Mouse (Mus musculus) B cell, adult 62 days (primary cell): ENCODE data around the gene 1700001K19Rik. TPM values are rescaled to one million over a fixed set of nuclear protein-coding genes. Genes with fewer than 3 reads are reported as not detected.

ENCODE experiments used
- total RNA-seq: library from RNA; stranded (reverse); gene quantifications from 4 replicates; pipeline ENCODE4 v1.2.4, GENCODE M21; 2023

1700001K19Rik gene
- total RNA-seq, result 0.60 to 0.63 TPM in 2 of 4 replicates, not detected in the others

GRCm38 (mm10) chr12:110682561-110683299 is at the start of gene 1700001K19Rik:
TSS of gene 1700001K19Rik (minus strand) at chr12:110682619.

GRCm38 (mm10) chr12:110702556-110702955 is 20.1 kb upstream of the 1700001K19Rik start, which contains the start of gene Hsp90aa1:
TSS of gene Hsp90aa1 (minus strand) at chr12:110702728.

Other genes starting within 250 kb of the 1700001K19Rik start
- 80.3 to 89.0 TPM (median 85.4 TPM) in 4 replicates for gene Ppp2r5c, start 235.5 kb downstream of the 1700001K19Rik start, total RNA-seq
- gene Dync1h1, start 81.2 kb downstream of the 1700001K19Rik start, total RNA-seq, result 129 to 158 TPM (median 145 TPM) in 4 replicates
- gene Hsp90aa1, start 20.1 kb upstream of the 1700001K19Rik start, total RNA-seq, result 577 to 701 TPM (median 622 TPM) in 4 replicates
- gene Wdr20, start 55.3 kb upstream of the 1700001K19Rik start, total RNA-seq, result 58.7 to 87.2 TPM (median 63.5 TPM) in 4 replicates
- 0.33 to 0.58 TPM (median 0.56 TPM) in 3 of 4 replicates, not detected in the other for gene Mok, start 158.3 kb upstream of the 1700001K19Rik start, total RNA-seq
- 12.4 to 15.0 TPM (median 13.4 TPM) in 4 replicates for gene Zfp839, start 167.6 kb upstream of the 1700001K19Rik start, total RNA-seq
- 25.4 to 29.5 TPM (median 25.7 TPM) in 4 replicates for gene Cinp, start 206.5 kb upstream of the 1700001K19Rik start, total RNA-seq
- gene Tecpr2, start 206.6 kb upstream of the 1700001K19Rik start, total RNA-seq, result 3.9 to 7.0 TPM (median 6.2 TPM) in 4 replicates